Mouse (Mus musculus) embryonic facial prominence, embryonic 14.5 days (tissue): ENCODE measurements around the gene Rgn. TPM values are rescaled to one million over a fixed set of nuclear protein-coding genes. Genes with fewer than 3 reads are reported as not detected.

Source experiments
- polyA plus RNA-seq: library from polyadenylated mRNA; unstranded; fragments of >200 nt; fragmentation: Nextera tagmentation; extraction: Ambion mirVana; gene quantifications from 2 replicates; pipeline ENCODE4 v1.2.1, GENCODE M21; 2014

Gene Rgn
- polyA plus RNA-seq, 1 experiment from 2014 or later, result 0.38 TPM

Other genes starting within 250 kb of the Rgn start
- 14.5 and 15.2 TPM in 2 replicates for gene Rp2, start 185.3 kb upstream of the Rgn start, polyA plus RNA-seq
- gene Jade3, start 124.1 kb upstream of the Rgn start, polyA plus RNA-seq, result 5.5 and 5.8 TPM in 2 replicates
- gene Rbm10, start 67.7 kb downstream of the Rgn start, polyA plus RNA-seq, result 43.5 and 51.3 TPM in 2 replicates
- 259 and 273 TPM in 2 replicates for gene Ndufb11, start 67.8 kb downstream of the Rgn start, polyA plus RNA-seq
- 165 and 192 TPM in 2 replicates for gene Uba1, start 108.5 kb downstream of the Rgn start, polyA plus RNA-seq
- 97.5 and 97.7 TPM in 2 replicates for gene Cdk16, start 138.2 kb downstream of the Rgn start, polyA plus RNA-seq
- 46.4 and 49.5 TPM in 2 replicates for gene Usp11, start 154.1 kb downstream of the Rgn start, polyA plus RNA-seq
- 91.1 and 95.0 TPM in 2 replicates for gene Araf, start 248.0 kb downstream of the Rgn start, polyA plus RNA-seq